Mouse (Mus musculus) midbrain, embryonic 15.5 days (tissue): ENCODE measurements around the gene Cd207. TPM values are rescaled to one million over a fixed set of nuclear protein-coding genes. Genes with fewer than 3 reads are reported as not detected.

Source experiments
- ATAC-seq: fragments of 200-750 bp; cut with Nextera tagmentation; replicated peaks from 2 replicates; pipeline ENCODE4 v1.8.0; 2017; ENCODE audit warnings: moderate TSS enrichment
- H3K27ac ChIP-seq: fragments of 300-500 bp; sonication (generic); 2 replicates; pipeline ENCODE4 v1.5.1; 2015; ENCODE audit warnings: mild to moderate bottlenecking, inconsistent platforms
- H3K27me3 ChIP-seq: fragments of 300-500 bp; sonication (generic); replicated peaks from 2 replicates; pipeline ENCODE4 v1.6.1; 2015; ENCODE audit warnings: inconsistent platforms
- H3K36me3 ChIP-seq: fragments of 300-500 bp; sonication (generic); replicated peaks from 2 replicates; pipeline ENCODE4 v1.6.1; 2015; ENCODE audit warnings: inconsistent platforms
- H3K4me1 ChIP-seq: fragments of 300-500 bp; sonication (generic); 2 replicates; pipeline ENCODE4 v1.6.1; 2015; ENCODE audit warnings: inconsistent platforms
- H3K4me2 ChIP-seq: fragments of 300-500 bp; sonication (generic); 2 replicates; pipeline ENCODE4 v1.6.1; 2015; ENCODE audit warnings: inconsistent platforms, mild to moderate bottlenecking, moderate library complexity
- H3K4me3 ChIP-seq: fragments of 300-500 bp; sonication (generic); 2 replicates; pipeline ENCODE4 v1.5.1; 2015; ENCODE audit warnings: mild to moderate bottlenecking, inconsistent platforms
- H3K9ac ChIP-seq: fragments of 300-500 bp; sonication (generic); 2 replicates; pipeline ENCODE4 v1.6.1; 2015; ENCODE audit warnings: mild to moderate bottlenecking, inconsistent platforms
- H3K9me3 ChIP-seq: fragments of 300-500 bp; sonication (generic); 2 replicates; pipeline ENCODE4 v1.6.1; 2016; ENCODE audit warnings: inconsistent platforms
- WGBS: fragments of 180-500 bp; shearing (Covaris S2); methylation state at CpG from one replicate; pipeline ENCODE4 v1.1.7; 2015; ENCODE audit warnings: mixed read lengths; 5-methylcytosine and 5-hydroxymethylcytosine counted together
- polyA plus RNA-seq: library from polyadenylated mRNA; unstranded; fragments of >200 nt; fragmentation: Nextera tagmentation; extraction: Ambion mirVana; gene quantifications from 2 replicates; pipeline ENCODE4 v1.2.1, GENCODE M21; 2015

Gene Cd207
- polyA plus RNA-seq = not detected in 2 replicates

- 78% methylated on average over 4 of the region's 4 CpGs for WGBS
These were observed at the start of gene Cd207 for GRCm38 (mm10) chr6:83677757-83678156. Gene Cd207 (minus strand): TSS chr6:83677857.

DNA sequence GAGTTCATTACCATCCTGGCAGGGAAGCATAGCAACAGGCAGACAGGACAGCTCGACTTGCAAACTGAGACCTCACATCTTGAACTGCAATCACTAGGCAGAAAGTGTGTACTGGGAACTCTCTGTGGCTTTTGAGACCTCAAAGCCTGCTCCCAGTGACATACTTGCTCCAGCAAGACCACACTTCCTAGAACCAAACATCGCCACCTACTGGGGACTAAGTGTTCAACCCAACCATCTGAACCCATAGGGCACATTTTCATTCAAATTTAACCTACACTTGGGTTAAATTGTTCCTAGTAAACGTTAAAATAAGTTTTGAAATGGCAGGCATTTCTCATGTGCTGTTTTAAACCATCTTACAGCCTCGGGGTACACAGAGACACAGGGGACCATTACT is 49.5 kb upstream of the Cd207 start:
- H3K36me3 ChIP-seq = no peaks in the 10 kb centered on the region
- no peak overlapping the region for H3K27ac ChIP-seq
- H3K9ac ChIP-seq = no peak overlapping the region
- 42% methylated on average over 4 of the region's 4 CpGs for whole genome bisulfite sequencing
- H3K4me3 ChIP-seq = no peak overlapping the region
- peaks cover 29% of the 10 kb centered on the region for H3K27me3 ChIP-seq
- no peaks in the 10 kb centered on the region for H3K4me1 ChIP-seq
- ATAC-seq = no peak
- no peak overlapping the region for H3K4me2 ChIP-seq
- no peaks in the 10 kb centered on the region for H3K9me3 ChIP-seq

More at GRCm38 (mm10) chr6:83677757-83678156, at the start of gene Cd207:
- H3K4me3 ChIP-seq = no peak within 1 kb of the TSS
- H3K9ac ChIP-seq = no peak within 1 kb of the TSS
- no peak for ATAC-seq
- H3K9me3 ChIP-seq = no peaks in the 10 kb centered on the region
- H3K27me3 ChIP-seq = no peaks in the 10 kb centered on the region; the same call in 1 of the 2 replicates
- H3K27ac ChIP-seq = no peak within 1 kb of the TSS
- no peaks in the 10 kb centered on the region for H3K36me3 ChIP-seq
- no peak within 1 kb of the TSS for H3K4me2 ChIP-seq
- H3K4me1 ChIP-seq = no peaks in the 10 kb centered on the region

GRCm38 (mm10) chr6:83722526-83722925 is 44.9 kb upstream of the Cd207 start:
- Histone ChIP-seq H3K9me3 (no peaks in the 10 kb centered on the region), H3K36me3 (no peaks in the 10 kb centered on the region), H3K9ac (no peak overlapping the region), H3K27me3 (peaks cover 69% of the 10 kb centered on the region), H3K27ac (no peak overlapping the region), H3K4me2 (no peak overlapping the region), H3K4me1 (no peaks in the 10 kb centered on the region), H3K4me3 (no peak overlapping the region)
- WGBS = 22% methylated on average over 6 of the region's 6 CpGs
- ATAC-seq = no peak

DNA sequence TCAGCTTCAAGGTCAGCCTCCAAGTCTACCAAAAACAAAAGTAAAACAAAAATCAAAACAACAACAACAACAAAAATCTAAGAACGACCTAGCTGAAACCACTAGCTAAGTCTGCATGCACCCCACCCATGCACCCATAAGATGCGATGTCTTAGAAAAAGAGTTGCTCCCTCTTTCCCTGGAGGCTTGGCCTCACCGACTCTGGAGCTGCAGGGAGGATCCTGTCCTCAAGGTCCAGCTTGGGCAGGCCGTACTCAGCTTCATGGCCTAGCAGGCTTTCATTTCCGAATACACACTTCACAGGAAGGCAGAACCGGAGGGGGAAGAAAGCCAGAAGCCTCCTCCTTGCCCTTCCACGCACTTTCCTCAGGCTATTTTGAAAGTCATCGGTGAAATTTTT is 39.4 kb upstream of the Cd207 start:
- no peak for ATAC-seq
- Histone ChIP-seq H3K4me3 (no peak overlapping the region), H3K27ac (no peak overlapping the region), H3K4me1 (peaks cover 1% of the 10 kb centered on the region), H3K4me2 (no peak overlapping the region), H3K36me3 (no peaks in the 10 kb centered on the region), H3K9me3 (no peaks in the 10 kb centered on the region), H3K9ac (no peak overlapping the region), H3K27me3 (peaks cover 93% of the 10 kb centered on the region)
- 2% methylated on average over 8 of the region's 8 CpGs for WGBS

DNA sequence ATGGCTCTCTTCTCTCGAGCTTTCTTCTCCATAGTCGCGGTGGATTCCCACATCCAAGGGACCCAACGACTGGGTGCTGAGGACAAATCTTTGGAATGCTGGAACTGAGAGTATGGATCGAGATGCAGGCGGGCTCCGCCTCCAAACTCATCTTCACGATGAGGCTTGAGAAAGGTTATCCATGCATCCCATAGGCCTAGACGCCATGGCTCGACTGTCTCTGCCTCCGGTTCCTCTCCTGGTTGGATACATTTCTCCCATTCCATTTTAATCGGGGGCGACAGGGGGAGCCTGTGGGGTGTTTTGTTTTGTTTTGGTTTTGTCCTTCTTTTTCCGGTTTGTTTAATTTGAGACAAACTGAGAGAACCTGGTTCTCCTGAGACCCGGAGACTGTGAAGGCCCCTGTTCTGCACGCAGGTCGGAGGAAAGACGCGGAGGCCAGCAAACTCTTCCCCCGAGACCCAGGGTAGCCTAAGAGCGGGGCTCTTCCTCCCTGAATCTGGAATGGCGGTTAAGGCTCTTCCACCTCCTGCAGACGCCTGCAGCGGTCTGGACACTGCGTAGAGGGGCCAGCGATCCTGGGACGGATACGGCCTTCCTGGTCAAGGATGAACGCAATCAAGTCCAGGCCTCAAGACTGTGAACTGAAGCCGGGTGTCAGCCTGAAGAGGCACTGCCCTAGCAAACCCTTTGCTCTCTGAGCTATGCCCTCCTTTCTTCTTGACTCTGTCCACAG is 38.0 kb upstream of the Cd207 start:
- Histone ChIP-seq H3K9ac (no peak overlapping the region), H3K4me1 (peaks cover 14% of the 10 kb centered on the region), H3K27me3 (peaks cover 93% of the 10 kb centered on the region), H3K36me3 (no peaks in the 10 kb centered on the region), H3K4me3 (no peak overlapping the region), H3K4me2 (no peak overlapping the region), H3K9me3 (no peaks in the 10 kb centered on the region), H3K27ac (no peak overlapping the region)
- WGBS = 1% methylated on average over 30 of the region's 30 CpGs
- no peak for ATAC-seq

DNA sequence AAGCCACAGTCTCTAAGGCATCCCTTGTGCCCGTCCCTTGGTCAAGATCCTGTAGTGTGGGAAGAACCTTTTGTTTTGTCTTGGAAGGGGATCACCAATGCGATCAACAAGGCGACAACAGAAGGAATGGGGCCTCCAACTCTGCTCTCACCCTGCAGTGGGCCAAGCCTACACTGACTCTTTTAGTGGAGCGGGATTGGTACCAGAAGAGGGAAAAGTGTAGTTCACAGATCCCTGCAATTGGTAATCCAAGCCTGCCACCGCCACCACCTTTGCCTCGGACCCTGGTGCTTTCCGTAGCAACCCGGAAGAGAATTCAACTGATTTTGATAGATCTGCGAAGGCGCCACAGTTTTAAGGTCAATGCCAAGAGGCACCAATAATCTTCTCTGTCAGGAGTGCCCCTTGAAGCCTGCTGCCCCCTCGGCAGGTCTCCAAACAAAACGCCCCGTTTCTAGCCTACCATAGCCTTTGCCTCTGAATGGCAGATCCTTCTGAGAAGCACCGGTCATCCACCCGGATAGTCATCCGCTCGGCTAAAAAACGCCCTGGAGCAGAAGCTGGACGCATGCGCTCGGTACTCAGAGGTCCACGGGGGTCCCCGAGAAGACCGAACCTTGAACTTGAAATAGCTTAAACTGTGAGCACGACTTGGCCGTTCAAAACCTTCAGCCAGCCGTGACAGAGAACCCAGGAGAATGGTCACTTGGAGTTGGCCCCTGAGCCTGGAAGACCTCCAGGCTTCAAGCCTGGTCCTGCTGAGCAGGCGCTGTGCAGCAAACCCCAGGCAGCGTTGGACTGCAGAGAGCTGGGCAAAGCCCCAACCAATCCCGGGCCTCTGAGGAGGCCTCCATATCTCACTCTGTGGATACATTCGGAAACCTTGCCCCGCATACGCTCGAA is 36.8 kb upstream of the Cd207 start:
- peaks cover 14% of the 10 kb centered on the region for H3K4me1 ChIP-seq
- no peak overlapping the region for H3K4me3 ChIP-seq
- H3K9ac ChIP-seq = no peak overlapping the region
- H3K4me2 ChIP-seq = no peak overlapping the region
- H3K36me3 ChIP-seq = no peaks in the 10 kb centered on the region
- H3K9me3 ChIP-seq = no peaks in the 10 kb centered on the region
- ATAC-seq = no peak
- H3K27me3 ChIP-seq = peaks cover 93% of the 10 kb centered on the region
- 2% methylated on average over 34 of the region's 34 CpGs for WGBS
- no peak overlapping the region for H3K27ac ChIP-seq

- peaks cover 94% of the 10 kb centered on the region for H3K27me3 ChIP-seq
- no peak overlapping the region for H3K4me2 ChIP-seq
- no peak overlapping the region for H3K9ac ChIP-seq
- H3K4me3 ChIP-seq = no peak overlapping the region
- ATAC-seq = no peak
- H3K36me3 ChIP-seq = no peaks in the 10 kb centered on the region
- H3K9me3 ChIP-seq = no peaks in the 10 kb centered on the region
- 3% methylated on average over 12 of the region's 12 CpGs for WGBS
- peaks cover 14% of the 10 kb centered on the region for H3K4me1 ChIP-seq
- no peak overlapping the region for H3K27ac ChIP-seq
These were observed 35.8 kb upstream of the Cd207 start for GRCm38 (mm10) chr6:83713271-83714136.

DNA sequence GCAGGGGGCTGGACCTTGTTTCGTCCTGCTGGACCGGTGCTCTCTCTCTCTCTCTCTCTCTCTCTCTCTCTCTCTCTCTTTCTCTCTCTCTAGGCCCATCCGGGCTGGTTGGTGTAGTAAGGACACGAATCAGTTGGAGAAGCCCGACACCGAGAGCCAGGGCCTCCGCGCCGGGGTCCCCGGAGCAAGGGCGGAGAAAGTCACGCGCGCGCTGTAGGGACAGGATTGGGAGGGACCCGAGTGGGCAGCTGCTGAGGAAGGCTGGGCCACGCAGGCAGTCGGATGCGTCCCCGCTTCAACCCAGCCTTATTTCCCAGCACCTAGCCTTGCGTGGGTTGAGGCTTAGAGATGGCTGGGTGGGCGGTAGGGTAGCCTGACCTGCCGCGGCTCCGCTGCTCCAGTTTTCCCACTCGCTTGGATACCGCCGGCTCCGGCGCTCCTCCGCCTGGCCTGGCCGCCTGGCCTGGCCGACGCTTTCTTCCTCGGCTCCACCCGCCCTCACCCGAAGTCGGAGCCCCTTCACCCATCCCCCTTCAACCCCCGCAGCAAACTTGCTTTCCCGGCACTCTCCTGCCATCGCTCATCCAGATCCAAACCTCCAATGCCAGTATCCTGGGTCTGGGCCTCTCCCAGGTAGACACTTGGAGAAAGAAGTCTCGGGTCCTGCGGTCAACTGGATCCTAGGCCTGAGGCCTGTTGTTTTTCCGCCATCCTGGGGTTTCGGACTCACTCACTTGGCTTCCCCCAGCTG is 34.2 kb upstream of the Cd207 start:
- Histone ChIP-seq H3K4me2 (peak overlapping the region; percentile 58), H3K4me1 (peaks cover 14% of the 10 kb centered on the region), H3K27me3 (peaks cover 95% of the 10 kb centered on the region), H3K9ac (peak overlapping the region; percentile 7; the same call in 1 of the 2 replicates), H3K27ac (no peak overlapping the region), H3K4me3 (peak overlapping the region; percentile 31), H3K9me3 (no peaks in the 10 kb centered on the region), H3K36me3 (no peaks in the 10 kb centered on the region)
- 2% methylated on average over 45 of the region's 45 CpGs for WGBS
- ATAC-seq = no peak; the same call in 1 of the 2 replicates

DNA sequence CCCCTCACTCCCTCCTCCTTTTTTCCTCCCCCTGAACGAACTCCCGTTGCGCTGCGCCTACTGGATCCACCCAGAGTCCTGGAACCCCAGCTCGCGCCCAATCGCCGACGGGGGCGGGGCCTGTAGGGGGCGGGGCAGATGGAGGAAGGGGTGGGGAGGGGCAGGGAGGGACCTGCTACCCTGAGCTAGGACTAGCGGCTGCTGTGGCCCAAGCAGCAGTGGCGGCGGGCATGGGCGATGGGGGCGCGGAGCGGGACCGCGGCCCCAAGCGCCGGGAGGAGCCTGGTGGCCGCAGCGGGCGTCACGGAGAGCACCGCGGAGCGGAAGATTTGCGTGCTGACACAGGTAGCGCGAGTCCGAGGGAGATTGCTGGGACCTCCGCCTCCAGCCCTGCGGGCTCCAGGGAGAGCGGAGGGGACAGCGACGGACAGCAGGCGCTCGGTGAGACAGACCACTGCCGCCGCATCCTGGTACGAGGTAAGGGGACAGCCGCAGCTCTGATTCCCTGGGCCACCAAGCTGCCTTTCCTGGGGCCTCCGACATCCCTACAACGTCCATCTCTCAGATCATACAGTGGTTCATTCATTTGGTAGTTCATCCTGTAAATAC is 33.5 kb upstream of the Cd207 start, which contains the start of gene Vax2:
Gene Vax2, plus strand, starts transcription at position 198 of the 609 bp plus-strand sequence.
- H3K27me3 ChIP-seq = peaks cover 98% of the 10 kb centered on the region
- no peak within 1 kb of the TSS for H3K27ac ChIP-seq
- H3K9ac ChIP-seq = peak within 1 kb of the TSS; percentile 7; the same call in 1 of the 2 replicates
- H3K36me3 ChIP-seq = no peaks in the 10 kb centered on the region
- peak within 1 kb of the TSS; percentile 58 for H3K4me2 ChIP-seq
- under 1% methylated on average over 46 of the region's 46 CpGs for WGBS
- no peaks in the 10 kb centered on the region for H3K9me3 ChIP-seq
- peak; percentile 67 for ATAC-seq
- H3K4me3 ChIP-seq = peak within 1 kb of the TSS; percentile 31
- H3K4me1 ChIP-seq = peaks cover 14% of the 10 kb centered on the region

DNA sequence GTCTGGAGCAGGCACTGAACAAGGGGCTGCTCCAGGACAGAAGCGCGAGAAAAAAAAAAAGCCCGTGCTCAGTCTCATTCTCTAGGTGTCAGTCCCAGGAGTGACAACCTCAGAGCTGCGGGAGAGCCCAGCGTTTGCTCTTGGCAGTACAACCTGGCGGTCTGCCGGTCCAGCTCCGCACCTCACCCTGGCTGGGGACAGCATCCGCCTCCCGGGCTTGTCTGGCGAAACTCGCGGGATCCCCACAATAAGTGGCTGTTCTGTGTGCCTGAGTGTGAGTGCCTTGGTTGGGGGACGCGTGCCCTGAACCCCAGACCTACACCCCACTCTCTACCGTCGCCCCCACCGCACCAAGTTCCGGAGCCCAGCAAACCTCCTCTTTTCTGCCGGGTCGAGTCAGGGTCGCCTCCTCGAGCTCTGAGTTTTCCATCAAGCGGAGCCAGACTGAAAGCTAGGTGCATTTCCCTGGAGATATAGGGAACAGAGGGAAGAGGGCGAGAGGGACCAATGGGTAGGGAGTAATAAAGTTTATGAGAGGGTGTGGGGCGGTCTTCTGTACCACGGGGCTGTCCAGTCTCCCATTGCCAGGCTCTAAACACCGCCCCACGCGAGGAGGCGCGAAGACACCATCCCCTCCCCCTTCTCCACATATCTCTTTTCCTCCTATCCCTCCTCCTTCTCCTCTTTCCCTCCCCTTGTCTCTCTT is 32.9 kb upstream of the Cd207 start:
- Histone ChIP-seq H3K4me1 (peaks cover 14% of the 10 kb centered on the region), H3K36me3 (no peaks in the 10 kb centered on the region), H3K4me3 (peak overlapping the region; percentile 31), H3K4me2 (peak overlapping the region; percentile 58), H3K27ac (no peak overlapping the region), H3K9me3 (no peaks in the 10 kb centered on the region), H3K27me3 (peaks cover 98% of the 10 kb centered on the region), H3K9ac (no peak overlapping the region)
- peak; percentile 37 for ATAC-seq
- WGBS = 0% methylated on average over 32 of the region's 32 CpGs
